Mouse (Mus musculus): ENCODE measurements around the gene Wdr24.

Gene Wdr24

GRCm38 (mm10) chr17:25823452-25823851, at the start of gene Wdr24:
TSS of gene Wdr24 (plus strand) at chr17:25823627.
- DNase-seq (ENCODE audit: low spot score in 2 of 2) = peak; percentile 52 to 69

GRCm38 (mm10) chr17:25775318-25776062, 47.9 kb upstream of the Wdr24 start:
- no peak for DNase-seq (ENCODE audit: low spot score in 2 of 2)

DNA sequence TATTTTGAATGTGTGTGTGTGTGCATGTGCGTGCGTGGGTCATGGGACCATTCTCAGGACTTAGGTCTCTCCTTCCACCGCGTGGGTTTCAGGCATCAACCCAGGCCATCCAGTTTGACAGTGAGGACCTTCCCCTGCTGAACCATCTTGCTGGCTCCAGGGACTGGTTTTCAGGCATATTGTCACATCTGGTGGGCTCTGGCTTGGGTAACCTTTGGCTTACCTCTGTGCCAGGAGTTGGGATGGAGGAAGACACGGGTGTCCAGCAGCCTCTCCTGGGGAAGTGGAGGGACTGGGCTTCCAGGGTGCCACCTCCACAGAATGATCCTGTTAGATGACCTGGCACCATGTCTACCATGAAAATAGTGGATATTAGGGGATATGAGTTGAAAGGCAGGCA, 45.5 kb upstream of the Wdr24 start:
- no peak for DNase-seq (ENCODE audit: low spot score in 2 of 2)

DNA sequence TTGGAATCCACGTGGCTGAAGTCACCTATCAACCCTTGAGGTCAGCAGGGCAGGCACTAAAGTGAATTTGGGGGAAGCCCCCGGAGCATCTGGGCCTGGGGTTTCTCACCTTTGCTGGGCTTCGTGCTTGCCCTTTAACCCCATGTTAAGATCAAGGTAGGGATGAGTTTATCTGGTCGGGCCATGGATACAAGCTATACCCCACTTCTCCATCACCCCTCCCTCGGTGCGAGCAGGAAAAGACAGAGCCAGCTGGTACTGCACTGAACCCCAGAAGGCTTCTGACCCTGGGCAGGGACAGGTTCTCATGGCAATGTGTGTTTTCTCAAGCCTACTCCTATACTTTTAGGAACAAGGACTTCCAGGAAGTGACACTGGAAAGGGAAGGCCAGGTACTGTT, 42.1 kb upstream of the Wdr24 start:
- DNase-seq (ENCODE audit: low spot score in 2 of 2) = no peak

- no peak for DNase-seq (ENCODE audit: low spot score in 2 of 2)
These were observed 40.3 kb upstream of the Wdr24 start for GRCm38 (mm10) chr17:25783086-25783485.

DNA sequence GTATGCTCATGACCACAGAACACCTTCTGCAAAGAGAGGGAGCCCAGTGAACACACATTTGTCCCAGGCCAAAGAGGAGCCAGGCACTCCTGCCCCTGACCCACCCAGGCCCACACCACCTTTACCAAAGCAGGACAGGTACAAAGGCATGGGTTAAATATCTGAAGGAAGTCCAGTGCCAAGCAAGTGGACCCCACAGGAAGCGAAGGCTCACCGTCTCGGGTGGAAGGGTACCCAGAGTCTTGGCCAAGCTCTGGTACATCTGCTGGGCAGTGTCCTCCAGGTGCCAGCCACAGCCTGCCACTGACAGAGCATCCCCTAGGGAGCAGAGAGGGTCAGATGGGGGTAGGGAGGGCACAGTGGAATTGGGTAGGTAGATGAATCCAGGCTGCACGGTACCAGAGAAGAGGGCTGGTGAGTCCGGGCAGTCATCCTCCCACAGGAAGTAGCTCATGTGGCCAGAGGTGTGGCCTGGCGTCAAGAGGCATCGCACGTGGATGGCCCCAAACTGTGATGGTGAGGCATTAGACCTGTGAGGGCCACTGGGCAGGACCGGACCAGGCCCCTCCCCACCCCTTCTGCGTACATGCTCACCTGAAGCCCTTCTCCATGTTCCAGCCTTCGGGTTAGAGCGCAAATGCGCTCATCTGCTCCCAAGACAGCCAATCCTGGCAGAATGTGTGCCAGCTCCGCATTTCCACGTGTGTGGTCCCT, 39.4 kb upstream of the Wdr24 start:
- DNase-seq (ENCODE audit: low spot score in 2 of 2) = no peak

DNA sequence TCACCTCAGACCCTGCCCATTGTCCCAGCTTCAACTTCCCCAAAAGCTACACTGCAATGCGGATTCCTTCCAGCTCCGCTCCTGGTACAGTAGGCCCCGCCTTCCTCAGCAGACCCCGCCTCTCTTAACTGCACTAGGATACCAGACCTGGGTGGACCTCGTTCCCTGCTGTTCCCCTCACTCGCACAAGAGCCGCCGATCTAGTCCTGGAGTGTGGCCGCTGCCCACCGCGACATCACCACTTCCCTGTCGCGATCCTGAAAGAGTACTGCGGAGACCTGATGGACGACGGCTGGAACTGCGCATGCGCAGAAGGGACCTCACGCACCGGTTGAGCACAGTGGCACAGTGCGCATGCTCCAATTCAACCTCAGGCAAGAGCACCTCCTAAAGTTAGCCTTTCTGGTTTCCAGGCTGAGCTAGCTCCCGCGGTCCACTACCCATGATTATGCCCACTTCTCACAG, 38.1 kb upstream of the Wdr24 start, which contains the start of gene Haghl:
Gene Haghl, minus strand, starts transcription at position 393 of the 465 bp plus-strand sequence.
- peak; percentile 86 to 91 for DNase-seq (ENCODE audit: low spot score in 2 of 2)

DNA sequence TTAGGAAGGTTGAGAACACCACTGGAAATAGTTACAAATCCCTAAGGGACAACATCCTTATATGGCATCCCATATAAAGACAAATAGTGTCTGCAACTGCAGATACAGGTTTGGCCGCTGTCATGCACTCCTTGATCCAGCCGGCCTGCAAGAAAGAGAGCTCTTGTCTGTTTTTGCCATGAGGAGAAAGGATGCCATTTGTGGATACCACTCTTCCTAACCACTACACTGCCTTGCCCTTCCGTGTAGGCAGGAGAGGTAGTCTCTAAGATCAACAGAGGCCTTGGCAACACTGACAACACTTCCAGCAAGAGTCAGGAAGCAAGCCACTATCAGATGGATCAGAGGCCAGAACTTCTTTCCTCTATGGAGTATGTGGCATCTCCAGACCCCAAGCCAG, 37.1 kb upstream of the Wdr24 start, which contains the start of gene Ccdc78:
Gene Ccdc78, plus strand, starts transcription at position 301 of the 400 bp plus-strand sequence.
- DNase-seq (ENCODE audit: low spot score in 2 of 2) = no peak

DNA sequence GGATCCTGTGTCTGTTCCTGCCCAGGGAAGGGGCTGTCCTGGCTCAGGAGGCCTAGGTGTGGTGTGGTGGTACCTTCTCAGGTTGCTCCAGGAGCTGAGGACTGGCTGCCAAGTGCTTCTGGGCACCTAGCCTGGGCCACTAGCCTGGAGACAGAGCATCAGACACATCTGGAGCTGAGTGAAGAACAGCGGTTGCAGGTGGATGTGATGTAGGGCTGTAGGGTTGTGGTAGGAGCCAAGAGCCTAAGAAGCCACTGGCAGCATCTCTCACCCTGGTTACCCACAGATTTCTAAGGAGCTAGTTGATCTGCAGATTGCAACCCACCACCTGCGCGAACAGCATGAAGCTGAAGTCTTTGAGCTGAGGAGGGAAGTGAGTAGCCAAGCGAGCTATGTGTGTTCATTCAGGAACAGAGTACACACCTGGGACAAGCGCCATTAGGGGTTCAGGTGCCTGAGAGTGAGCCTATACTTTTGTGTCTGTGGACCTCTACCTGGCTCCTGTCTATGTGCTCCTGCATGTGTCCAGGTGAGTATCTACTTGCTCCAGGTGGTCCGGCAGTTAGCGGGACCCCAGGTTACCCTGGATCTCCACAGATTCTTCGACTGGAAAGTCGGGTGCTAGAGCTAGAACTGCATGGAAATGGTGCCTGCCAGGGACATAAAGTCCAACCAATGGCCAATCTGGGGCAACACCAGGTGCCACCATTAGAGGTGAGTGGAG, 36.5 kb upstream of the Wdr24 start:
- no peak for DNase-seq (ENCODE audit: low spot score in 2 of 2)

DNA sequence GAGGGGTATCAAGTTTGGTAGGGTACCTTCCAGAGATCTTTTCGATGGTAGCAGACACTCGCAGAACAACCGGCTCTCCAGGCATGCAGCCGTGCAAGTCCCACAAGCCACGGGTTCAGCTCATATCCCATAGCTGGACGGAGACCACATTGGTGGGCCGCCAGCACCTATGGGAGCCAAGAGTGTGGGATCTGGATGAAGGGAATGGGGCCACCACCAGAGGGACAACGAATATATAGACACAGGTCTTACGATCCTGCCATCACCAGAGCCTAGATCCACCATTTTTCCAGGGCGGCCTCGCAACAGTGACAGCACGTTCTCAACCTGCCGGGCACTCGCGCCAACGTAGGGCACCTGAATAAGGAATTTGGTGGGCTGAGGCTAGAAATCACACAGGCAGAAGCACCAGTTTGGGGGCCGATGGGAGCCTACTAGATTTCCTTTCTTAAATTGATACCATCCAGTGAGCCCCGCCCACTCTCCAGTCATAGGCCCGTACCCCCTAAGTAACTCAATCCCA, 32.0 kb upstream of the Wdr24 start:
- no peak for DNase-seq (ENCODE audit: low spot score in 2 of 2)

- peak; percentile 80 to 86 for DNase-seq (ENCODE audit: low spot score in 2 of 2)
These were observed 31.4 kb upstream of the Wdr24 start for GRCm38 (mm10) chr17:25791843-25792527.

DNA sequence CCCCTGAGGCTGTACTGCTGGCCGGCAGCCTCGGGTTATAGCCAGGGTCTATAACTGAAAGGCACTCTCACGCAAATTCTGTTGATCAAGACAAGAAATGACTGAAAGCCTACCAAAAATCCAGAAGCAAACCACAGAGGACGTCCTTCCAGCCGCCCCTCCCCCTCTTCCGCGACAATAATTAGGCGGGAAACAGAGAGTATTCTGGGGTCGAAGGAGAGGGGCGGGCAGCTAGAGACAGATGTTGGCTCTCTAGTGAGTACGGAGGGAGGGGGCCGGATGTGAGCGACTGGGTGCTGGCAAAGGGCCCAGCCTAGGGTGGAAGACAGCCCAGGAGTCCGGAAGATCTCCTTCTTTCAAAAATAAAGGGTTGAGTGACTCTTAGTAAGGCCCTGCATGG, 30.8 kb upstream of the Wdr24 start, which contains the start of gene Fam173a:
Gene Fam173a, minus strand, starts transcription at position 287 of the 400 bp plus-strand sequence.
- DNase-seq (ENCODE audit: low spot score in 2 of 2) = peak; percentile 51 to 64

DNA sequence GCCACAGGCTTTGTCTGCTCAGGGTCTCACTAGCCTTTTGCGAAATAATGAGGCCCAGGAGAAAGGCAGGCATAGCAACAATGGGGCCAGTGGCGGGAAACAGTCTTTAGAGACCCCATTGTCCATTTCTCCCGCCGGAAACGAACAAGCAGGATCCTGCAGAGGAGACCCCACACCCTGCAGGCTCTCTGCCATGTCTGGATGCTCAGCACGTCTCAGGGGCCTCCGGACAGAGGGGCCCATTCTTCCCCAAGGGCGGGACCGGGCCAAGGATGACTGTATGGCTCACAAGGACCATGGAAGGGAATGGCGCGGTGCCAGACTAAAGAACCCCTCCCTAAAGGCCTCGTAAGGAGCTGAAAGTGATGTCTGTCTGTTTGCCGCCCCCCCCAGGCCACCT, 29.2 kb upstream of the Wdr24 start:
- no peak for DNase-seq (ENCODE audit: low spot score in 2 of 2)

DNA sequence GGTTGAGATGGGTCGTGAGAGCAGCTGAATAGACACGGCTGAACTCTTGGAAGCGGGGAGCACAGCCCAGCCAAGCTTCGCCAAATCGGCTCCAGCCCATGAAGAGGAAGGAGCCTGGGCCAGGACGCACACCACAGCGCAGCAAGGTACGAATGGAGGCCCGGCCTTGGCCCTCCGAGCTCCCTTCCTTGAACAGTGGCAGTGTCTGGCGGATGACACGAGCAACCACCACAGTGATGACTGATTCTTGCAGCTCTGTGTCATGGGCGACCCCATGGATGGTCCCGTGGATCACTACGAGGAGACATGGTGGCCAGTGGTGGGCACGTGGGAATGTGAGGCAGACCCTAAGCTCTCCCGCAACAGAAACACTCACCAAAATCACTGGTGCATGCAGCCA, 28.4 kb upstream of the Wdr24 start:
- no peak for DNase-seq (ENCODE audit: low spot score in 2 of 2)

GRCm38 (mm10) chr17:25795609-25796092, 27.8 kb upstream of the Wdr24 start, which contains the start of gene AC134908.4:
TSS of gene AC134908.4 (minus strand) at chr17:25795659.
- no peak for DNase-seq (ENCODE audit: low spot score in 2 of 2)

- no peak for DNase-seq (ENCODE audit: low spot score in 2 of 2)
These were observed 27.1 kb upstream of the Wdr24 start for GRCm38 (mm10) chr17:25796211-25796771.

- DNase-seq (ENCODE audit: low spot score in 2 of 2) = peak; percentile 75 to 83
These were observed 26.5 kb upstream of the Wdr24 start, which contains the start of gene Metrn for GRCm38 (mm10) chr17:25796951-25797369. TSS of gene Metrn (minus strand) at chr17:25797136.

DNA sequence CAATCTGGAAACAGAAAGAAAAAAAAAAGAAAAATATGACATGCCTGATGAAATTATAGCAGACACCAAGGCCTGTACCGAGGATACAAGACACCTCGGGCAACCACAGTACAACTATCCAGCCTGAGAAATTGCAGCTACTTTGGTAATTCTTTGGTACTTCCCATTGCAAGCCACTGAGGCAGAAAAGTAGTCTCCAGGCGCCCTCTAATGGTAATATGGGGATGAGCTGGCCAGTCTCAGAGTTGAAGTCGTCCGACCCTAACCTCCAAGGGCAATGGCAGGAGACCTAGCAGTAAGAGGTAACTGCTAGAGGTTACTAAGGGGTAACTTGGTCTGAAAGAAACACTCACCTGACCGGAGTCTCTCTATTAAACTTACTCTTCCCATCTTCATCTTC, 22.4 kb upstream of the Wdr24 start:
- DNase-seq (ENCODE audit: low spot score in 2 of 2) = peak; percentile 40 to 60

DNA sequence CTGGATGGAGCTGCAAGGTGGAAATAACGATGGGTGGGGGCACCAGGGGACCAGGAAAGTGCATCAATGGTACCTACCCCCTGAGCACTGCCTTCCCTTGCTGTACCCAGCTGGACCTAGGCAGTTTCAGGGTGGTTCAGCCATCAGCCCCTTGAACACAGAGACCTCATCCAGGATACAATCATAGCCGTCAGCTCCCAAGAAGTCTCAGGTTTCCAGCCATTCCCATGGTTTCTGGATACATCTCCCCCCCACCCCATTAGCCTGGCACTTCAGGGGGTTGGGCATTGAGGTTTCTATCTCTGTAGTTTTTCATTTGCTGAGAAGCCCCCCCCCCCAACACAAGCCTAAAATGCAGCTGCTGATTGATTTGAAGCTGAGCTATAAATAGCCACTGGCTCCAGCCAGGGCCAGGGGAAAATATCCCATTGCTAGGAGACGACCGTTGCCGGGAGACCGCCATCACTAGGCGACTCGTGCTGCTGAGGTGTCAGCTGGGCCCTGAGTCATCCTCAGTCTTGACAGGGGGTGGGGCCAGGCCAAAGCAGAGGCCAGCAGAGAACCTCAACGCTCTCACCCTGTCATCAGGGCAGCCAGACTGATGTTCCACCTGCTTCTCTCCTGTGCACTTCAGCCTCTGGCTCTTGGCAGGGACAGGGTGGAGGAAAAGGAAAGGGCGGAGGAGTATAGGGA, 20.5 kb upstream of the Wdr24 start:
- DNase-seq (ENCODE audit: low spot score in 2 of 2) = no peak

- DNase-seq (ENCODE audit: low spot score in 2 of 2) = no peak
These were observed 16.9 kb upstream of the Wdr24 start for GRCm38 (mm10) chr17:25806507-25806906.

Measured in spleen, postnatal 14 days (tissue).